Mouse (Mus musculus): ENCODE data around the gene Tor3a.

The Tor3a gene

DNA sequence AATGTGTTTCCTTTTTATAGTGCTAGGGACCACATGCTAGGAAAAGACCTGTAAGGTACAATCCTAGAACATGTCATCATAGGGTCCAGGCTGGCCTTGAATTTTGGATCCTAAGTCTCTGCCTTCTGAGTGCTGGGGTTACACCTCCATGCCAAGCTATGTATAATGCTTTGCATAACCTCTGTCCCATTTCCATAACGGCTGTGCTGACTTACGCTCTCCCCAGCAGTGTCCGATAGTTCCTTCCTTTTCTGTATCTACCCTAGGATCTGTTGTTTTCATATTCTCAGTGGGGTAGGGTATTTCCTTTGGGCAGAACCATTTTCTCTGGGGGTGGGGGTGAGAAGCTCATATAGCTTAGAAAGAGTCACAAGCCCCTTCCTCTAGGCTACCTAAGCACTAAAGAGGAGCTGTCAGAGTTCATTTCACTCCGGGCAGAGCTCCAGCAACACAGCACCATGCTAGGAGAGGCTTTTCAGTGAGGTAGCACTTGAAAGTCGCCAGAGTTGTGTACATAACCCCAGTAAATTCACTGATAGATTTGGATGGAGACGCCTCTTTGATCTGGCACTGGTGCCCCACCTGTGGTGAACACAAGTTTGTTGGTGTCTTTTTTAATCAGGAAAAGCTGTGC lies 21.9 kb downstream of the Tor3a start:
- H3K9me3 ChIP-seq (ENCODE audit: low read length): no peaks in the 10 kb centered on the region
- H3K4me3 ChIP-seq (replicated peaks; ENCODE audit: low read length): no peak overlapping the region
- peaks cover 81% of the 10 kb centered on the region for H3K36me3 ChIP-seq (ENCODE audit: insufficient read depth, low read length)
- no peaks in the 10 kb centered on the region for H3K27me3 ChIP-seq (ENCODE audit: insufficient read depth, low read length)
- TF ChIP-seq POU5F1 (IDR thresholded peaks at IDR 0.05; ENCODE audit: borderline replicate concordance, low read length): no peak
- TF ChIP-seq NANOG (IDR thresholded peaks at IDR 0.05; ENCODE audit: borderline replicate concordance, low read length): no peak
- TF ChIP-seq CTCF (conservative IDR thresholded peaks at IDR 0.05; ENCODE audit: low read length): no peak
- peaks cover 87% of the 10 kb centered on the region for H3K4me1 ChIP-seq (replicated peaks; ENCODE audit: low read depth, low read length)

GRCm38 (mm10) chr1:156650631-156651030 lies 23.5 kb downstream of the Tor3a start:
- H3K27me3 ChIP-seq (ENCODE audit: insufficient read depth, low read length): no peaks in the 10 kb centered on the region
- H3K36me3 ChIP-seq (ENCODE audit: insufficient read depth, low read length): peaks cover 80% of the 10 kb centered on the region
- H3K4me1 ChIP-seq (replicated peaks; ENCODE audit: low read depth, low read length): peaks cover 84% of the 10 kb centered on the region
- H3K9me3 ChIP-seq (ENCODE audit: low read length): no peaks in the 10 kb centered on the region
- no peak for TF ChIP-seq CTCF (conservative IDR thresholded peaks at IDR 0.05; ENCODE audit: low read length)
- TF ChIP-seq POU5F1 (IDR thresholded peaks at IDR 0.05; ENCODE audit: borderline replicate concordance, low read length): no peak
- no peak for TF ChIP-seq NANOG (IDR thresholded peaks at IDR 0.05; ENCODE audit: borderline replicate concordance, low read length)
- H3K4me3 ChIP-seq (replicated peaks; ENCODE audit: low read length): no peak overlapping the region

- H3K4me3 ChIP-seq (replicated peaks; ENCODE audit: low read length): no peak overlapping the region
- H3K9me3 ChIP-seq (ENCODE audit: low read length): no peaks in the 10 kb centered on the region
- H3K27me3 ChIP-seq (ENCODE audit: insufficient read depth, low read length): no peaks in the 10 kb centered on the region
- H3K36me3 ChIP-seq (ENCODE audit: insufficient read depth, low read length): peaks cover 82% of the 10 kb centered on the region
- TF ChIP-seq POU5F1 (IDR thresholded peaks at IDR 0.05; ENCODE audit: borderline replicate concordance, low read length) (no peak), NANOG (IDR thresholded peaks at IDR 0.05; ENCODE audit: borderline replicate concordance, low read length) (peak; percentile 71)
- peaks cover 83% of the 10 kb centered on the region for H3K4me1 ChIP-seq (replicated peaks; ENCODE audit: low read depth, low read length)
Measured at GRCm38 (mm10) chr1:156648705-156649104, 25.5 kb downstream of the Tor3a start.

- H3K36me3 ChIP-seq (ENCODE audit: insufficient read depth, low read length): peaks cover 92% of the 10 kb centered on the region
- H3K27me3 ChIP-seq (ENCODE audit: insufficient read depth, low read length): no peaks in the 10 kb centered on the region
- H3K4me3 ChIP-seq (replicated peaks; ENCODE audit: low read length): no peak overlapping the region
- peaks cover 82% of the 10 kb centered on the region for H3K4me1 ChIP-seq (replicated peaks; ENCODE audit: low read depth, low read length)
- H3K9me3 ChIP-seq (ENCODE audit: low read length): no peaks in the 10 kb centered on the region
- no peak for TF ChIP-seq POU5F1 (IDR thresholded peaks at IDR 0.05; ENCODE audit: borderline replicate concordance, low read length)
- TF ChIP-seq CTCF (conservative IDR thresholded peaks at IDR 0.05; ENCODE audit: low read length): no peak
Measured at GRCm38 (mm10) chr1:156645971-156646370, 28.2 kb downstream of the Tor3a start.

GRCm38 (mm10) chr1:156644780-156645523 lies 29.2 kb downstream of the Tor3a start:
- TF ChIP-seq NANOG (IDR thresholded peaks at IDR 0.05; ENCODE audit: borderline replicate concordance, low read length): no peak
- no peak for TF ChIP-seq CTCF (conservative IDR thresholded peaks at IDR 0.05; ENCODE audit: low read length)
- TF ChIP-seq POU5F1 (IDR thresholded peaks at IDR 0.05; ENCODE audit: borderline replicate concordance, low read length): no peak
- no peaks in the 10 kb centered on the region for H3K27me3 ChIP-seq (ENCODE audit: insufficient read depth, low read length)
- H3K4me3 ChIP-seq (replicated peaks; ENCODE audit: low read length): no peak overlapping the region
- peaks cover 74% of the 10 kb centered on the region for H3K4me1 ChIP-seq (replicated peaks; ENCODE audit: low read depth, low read length)
- H3K36me3 ChIP-seq (ENCODE audit: insufficient read depth, low read length): peaks cover 94% of the 10 kb centered on the region
- no peaks in the 10 kb centered on the region for H3K9me3 ChIP-seq (ENCODE audit: low read length)

DNA sequence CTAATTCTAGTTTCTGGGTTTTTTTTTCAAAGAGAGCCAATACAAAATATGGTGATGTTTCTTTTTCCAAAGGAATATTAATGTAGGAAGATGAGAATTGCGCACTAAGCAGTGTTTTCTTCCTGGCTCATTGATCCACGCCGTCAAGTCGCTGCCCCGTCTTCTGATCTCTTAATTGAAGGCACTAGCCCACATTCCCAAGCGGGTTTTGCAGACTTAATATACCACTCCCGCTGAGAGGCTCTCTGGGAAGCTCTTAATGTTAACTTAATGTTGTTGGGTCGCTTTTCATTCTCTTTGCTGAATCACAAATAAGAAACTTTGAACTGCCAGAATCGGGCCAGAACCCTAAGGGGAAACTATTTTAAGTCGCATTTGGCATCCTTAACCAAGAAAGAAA lies 30.1 kb downstream of the Tor3a start:
- no peak for TF ChIP-seq POU5F1 (IDR thresholded peaks at IDR 0.05; ENCODE audit: borderline replicate concordance, low read length)
- TF ChIP-seq CTCF (conservative IDR thresholded peaks at IDR 0.05; ENCODE audit: low read length): no peak
- TF ChIP-seq NANOG (IDR thresholded peaks at IDR 0.05; ENCODE audit: borderline replicate concordance, low read length): no peak
- H3K36me3 ChIP-seq (ENCODE audit: insufficient read depth, low read length): peaks cover 95% of the 10 kb centered on the region
- peaks cover 68% of the 10 kb centered on the region for H3K4me1 ChIP-seq (replicated peaks; ENCODE audit: low read depth, low read length)
- no peaks in the 10 kb centered on the region for H3K9me3 ChIP-seq (ENCODE audit: low read length)
- H3K27me3 ChIP-seq (ENCODE audit: insufficient read depth, low read length): no peaks in the 10 kb centered on the region
- no peak overlapping the region for H3K4me3 ChIP-seq (replicated peaks; ENCODE audit: low read length)

DNA sequence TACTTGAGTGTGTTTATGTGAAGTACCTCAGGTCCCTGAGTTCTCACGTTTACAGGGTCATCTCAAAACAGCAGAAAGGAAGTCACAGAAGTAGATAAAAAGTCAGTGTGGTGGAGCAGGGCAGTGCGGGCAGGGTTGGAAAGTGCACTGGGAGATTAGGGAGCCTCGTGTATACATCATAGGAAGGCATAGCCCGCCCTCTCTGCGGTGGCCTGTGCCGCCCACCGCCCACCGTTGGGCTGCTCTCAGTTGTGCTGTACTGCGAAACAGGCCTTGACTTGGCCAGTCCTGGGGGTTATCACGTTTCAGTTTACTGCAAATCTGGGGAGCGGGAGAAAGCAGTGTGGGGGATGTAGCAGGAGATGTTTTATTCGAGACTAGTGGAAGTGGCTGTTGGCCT lies 31.3 kb downstream of the Tor3a start:
- peaks cover 62% of the 10 kb centered on the region for H3K4me1 ChIP-seq (replicated peaks; ENCODE audit: low read depth, low read length)
- H3K36me3 ChIP-seq (ENCODE audit: insufficient read depth, low read length): peaks cover 92% of the 10 kb centered on the region
- H3K9me3 ChIP-seq (ENCODE audit: low read length): no peaks in the 10 kb centered on the region
- H3K27me3 ChIP-seq (ENCODE audit: insufficient read depth, low read length): no peaks in the 10 kb centered on the region
- H3K4me3 ChIP-seq (replicated peaks; ENCODE audit: low read length): no peak overlapping the region
- TF ChIP-seq POU5F1 (IDR thresholded peaks at IDR 0.05; ENCODE audit: borderline replicate concordance, low read length) (no peak), CTCF (conservative IDR thresholded peaks at IDR 0.05; ENCODE audit: low read length) (no peak), NANOG (IDR thresholded peaks at IDR 0.05; ENCODE audit: borderline replicate concordance, low read length) (no peak)

DNA sequence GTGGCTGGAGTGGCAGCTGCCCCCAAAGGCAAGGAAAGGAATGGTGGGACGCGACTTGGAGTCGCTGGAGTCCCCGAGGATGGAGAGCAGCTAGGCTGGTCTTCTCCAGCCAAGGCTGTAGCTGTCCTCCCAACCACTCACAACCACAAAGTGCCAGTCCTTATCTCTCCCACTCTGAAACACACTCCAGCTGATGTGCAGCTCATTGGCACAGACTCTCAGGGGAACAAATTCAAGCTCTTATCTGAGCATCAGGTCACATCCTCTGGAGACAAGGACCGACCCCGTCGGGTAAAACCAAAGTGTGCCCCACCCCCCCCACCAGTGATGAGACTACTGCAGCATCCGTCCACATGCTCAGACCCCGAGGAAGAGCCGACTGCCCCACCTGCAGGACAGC lies 32.3 kb downstream of the Tor3a start:
- no peaks in the 10 kb centered on the region for H3K27me3 ChIP-seq (ENCODE audit: insufficient read depth, low read length)
- H3K4me1 ChIP-seq (replicated peaks; ENCODE audit: low read depth, low read length): peaks cover 54% of the 10 kb centered on the region
- H3K9me3 ChIP-seq (ENCODE audit: low read length): no peaks in the 10 kb centered on the region
- H3K4me3 ChIP-seq (replicated peaks; ENCODE audit: low read length): no peak overlapping the region
- TF ChIP-seq CTCF (conservative IDR thresholded peaks at IDR 0.05; ENCODE audit: low read length) (no peak), NANOG (IDR thresholded peaks at IDR 0.05; ENCODE audit: borderline replicate concordance, low read length) (no peak), POU5F1 (IDR thresholded peaks at IDR 0.05; ENCODE audit: borderline replicate concordance, low read length) (no peak)
- peaks cover 91% of the 10 kb centered on the region for H3K36me3 ChIP-seq (ENCODE audit: insufficient read depth, low read length)
